Mouse (Mus musculus): Measurements from ENCODE around the gene Tpk1.
"Not testable (repeated sequence)": the region's sequence is repeated elsewhere in the genome, so short reads cannot be mapped to it uniquely, and the experiment has no call there.

DNA sequence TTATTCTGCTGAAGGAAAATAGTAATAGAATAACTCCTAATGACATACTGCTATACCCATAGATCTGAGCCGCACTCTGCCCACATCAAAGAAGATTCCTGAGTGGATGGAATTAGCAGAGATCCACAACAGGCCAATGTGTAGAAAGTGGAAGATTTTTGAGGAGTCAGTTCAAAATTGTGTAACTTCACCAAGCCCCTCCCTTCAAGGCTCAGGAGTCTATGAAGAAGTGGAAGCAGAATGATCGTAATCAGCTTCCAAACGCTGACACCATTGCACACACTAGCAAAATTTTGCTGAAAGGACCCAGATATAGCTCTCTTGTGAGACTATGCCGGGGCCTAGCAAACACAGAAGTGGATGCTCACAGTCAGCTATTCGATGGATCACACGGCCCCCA, 42.6 kb downstream of the Tpk1 start:
- TF ChIP-seq EP300, CTCF (IDR thresholded peaks at IDR 0.05; ENCODE audit: low read depth): not testable (repeated sequence)
